Mouse (Mus musculus): ENCODE results near the gene C9. TPM values are rescaled to one million over a fixed set of nuclear protein-coding genes. Genes with fewer than 3 reads are reported as not detected.

C9 gene
- polyA plus RNA-seq (2017; shearing (Covaris generic)), result under 1 TPM in 1 of 2 experiments, not detected in 1; 0.48 TPM

DNA sequence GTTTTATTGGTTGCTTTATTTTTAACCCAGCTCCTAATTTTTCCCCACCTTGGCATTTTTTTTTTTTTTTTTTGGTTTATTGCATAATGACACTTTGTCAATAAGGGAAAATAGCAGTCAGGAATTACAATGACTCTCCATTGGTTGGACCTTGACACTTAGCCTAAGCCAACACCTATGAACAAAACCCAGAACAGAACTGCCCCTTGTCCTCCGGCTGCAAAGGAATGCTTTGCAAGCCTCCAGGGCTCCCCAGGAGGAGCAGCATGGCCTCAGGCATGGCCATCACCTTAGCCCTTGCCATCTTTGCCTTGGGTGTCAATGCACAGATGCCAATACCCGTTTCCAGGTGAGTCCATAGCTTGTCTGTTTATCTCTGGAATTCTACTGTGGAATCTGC, at the start of gene C9:
TSS of gene C9 (plus strand) at position 193 of the 400 bp plus-strand sequence.

GRCm38 (mm10) chr15:6522653-6523167, 77.6 kb downstream of the C9 start, which contains the start of gene Fyb:
Gene Fyb, plus strand, starts transcription at chr15:6522853.

Other genes with a start within 250 kb of the C9 start
- 1 to 10 TPM in 1 of 2 experiments, under 1 TPM in 1; 0.16 to 5.3 TPM for gene Dab2, start 145.5 kb upstream of the C9 start, polyA plus RNA-seq (2017; shearing (Covaris generic))
- gene Fyb, start 77.5 kb downstream of the C9 start, polyA plus RNA-seq (2017; shearing (Covaris generic)), result 100 to 1,000 TPM; 525 to 581 TPM